Mouse (Mus musculus) layer of hippocampus, postnatal 25 days (tissue): ENCODE results near the gene Gm17079. TPM values are rescaled to one million over a fixed set of nuclear protein-coding genes. Genes with fewer than 3 reads are reported as not detected.
"Not testable (repeated sequence)": the region's sequence is repeated elsewhere in the genome, so short reads cannot be mapped to it uniquely, and the experiment has no call there.

Source experiments
- DNase-seq, 2 experiments: peaks; one replicate each; pipeline ENCODE4 v3.0.0; 2022; ENCODE audit warnings: mixed read lengths in 2 of 2, low spot score in 1 of 2; ENCODE audit errors: extremely low spot score in 1 of 2
- total RNA-seq, 2 experiments: library from RNA; stranded (reverse); gene quantifications; 2 replicates each; pipeline ENCODE4 v1.2.3; 2021

Gm17079 gene
- total RNA-seq = not detected

DNA sequence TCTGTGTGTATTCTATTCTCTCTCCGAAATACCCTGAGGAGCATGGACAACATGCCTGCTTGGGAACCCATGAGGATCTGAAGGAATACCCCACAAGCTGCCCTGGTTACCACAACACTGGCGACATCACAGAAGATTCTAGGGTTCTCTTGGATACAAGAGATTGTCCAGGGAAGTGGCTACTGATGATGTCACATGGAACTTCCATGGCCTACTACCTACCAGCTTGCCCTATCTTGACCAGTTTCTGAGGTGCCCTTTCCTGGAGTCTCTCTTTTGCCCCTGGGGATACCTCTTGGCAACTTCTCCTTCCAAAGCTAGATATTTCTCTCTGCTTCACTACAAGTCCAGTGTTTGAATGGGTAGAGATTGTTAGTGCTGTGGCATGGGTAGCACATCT is at the start of gene Gm17079:
TSS of gene Gm17079 (minus strand) at position 101 of the 400 bp plus-strand sequence.
- not testable (repeated sequence) for DNase-seq

DNA sequence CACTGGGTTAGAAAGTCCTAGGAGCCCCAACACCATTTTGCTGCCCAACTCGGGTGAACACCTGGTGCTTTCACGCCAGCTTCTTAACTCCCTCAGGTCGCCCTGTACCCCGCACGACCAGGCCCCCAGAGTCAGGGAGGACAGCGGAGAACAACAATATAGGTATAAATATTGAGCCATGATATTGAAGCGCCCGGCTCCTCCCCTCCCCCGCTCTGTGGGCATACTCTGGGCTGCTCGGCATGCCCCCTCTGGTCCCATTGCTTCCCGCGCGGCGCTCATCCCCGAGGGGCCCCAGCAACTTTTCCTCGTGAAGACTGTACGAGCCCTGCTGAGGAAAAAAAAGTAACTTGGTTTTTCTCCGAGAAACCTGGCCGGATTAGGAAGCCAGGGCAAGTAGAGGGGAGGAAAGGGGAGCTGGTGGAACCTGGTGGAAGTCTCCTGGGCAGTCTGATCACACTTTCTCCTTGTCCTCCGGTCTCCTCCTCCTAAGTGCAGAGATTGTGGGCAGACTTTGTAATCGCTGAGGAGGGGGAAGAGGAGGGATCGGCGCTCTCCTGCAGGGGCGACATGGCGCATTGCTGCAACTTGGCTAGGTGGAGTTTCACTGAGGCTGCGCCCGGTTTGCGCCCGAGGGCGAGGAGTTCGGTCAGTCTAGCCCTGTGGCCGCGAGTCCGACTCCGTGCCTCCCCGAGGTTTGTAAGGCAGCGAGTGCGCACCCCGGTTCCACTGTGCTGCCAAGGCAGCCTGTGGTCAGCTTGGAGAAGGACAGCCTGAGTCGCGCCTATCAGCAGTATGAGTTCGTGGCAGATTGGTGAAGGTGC is 45.3 kb upstream of the Gm17079 start:
- DNase-seq = no peak

DNA sequence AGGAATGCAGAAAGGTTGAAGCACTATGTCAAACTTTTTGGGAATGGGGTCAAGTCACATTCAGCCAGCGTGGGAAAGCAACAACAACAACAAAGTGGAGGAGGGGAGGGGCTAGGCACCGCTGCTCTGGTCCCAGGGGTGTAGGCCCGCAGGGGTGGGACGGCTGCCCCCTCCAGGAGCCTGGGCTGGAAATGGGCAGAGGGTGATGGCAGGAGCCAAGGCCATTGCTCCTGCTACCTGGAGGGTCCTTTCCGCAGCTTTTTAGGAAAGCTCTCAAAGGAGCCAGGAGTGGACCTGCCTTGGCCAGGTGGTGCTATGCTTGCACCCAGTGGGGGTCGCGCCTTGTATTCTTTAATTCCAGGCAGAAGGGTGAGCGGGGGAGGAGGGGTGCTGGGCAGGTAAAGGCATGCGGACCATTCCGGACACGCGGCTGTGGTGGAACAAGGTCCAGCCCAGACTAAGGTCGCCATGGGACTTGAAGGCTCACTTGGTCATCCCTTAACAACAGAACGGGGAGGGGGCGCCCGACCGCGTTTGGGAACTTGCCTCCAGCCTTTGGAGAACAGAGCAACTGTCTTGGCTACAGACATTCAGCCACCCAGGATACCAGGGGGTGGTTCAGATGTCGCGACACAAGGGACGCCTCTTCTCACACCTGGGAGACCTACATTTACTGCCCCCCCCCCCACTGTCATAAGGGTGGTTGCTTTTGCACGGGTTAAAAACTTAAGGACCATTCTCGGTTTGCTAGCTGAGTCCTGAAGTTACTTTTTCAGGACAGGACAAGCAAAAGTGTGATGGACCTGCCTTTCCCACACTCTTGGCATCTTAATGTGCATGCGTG is 44.1 kb upstream of the Gm17079 start:
- no peak for DNase-seq

DNA sequence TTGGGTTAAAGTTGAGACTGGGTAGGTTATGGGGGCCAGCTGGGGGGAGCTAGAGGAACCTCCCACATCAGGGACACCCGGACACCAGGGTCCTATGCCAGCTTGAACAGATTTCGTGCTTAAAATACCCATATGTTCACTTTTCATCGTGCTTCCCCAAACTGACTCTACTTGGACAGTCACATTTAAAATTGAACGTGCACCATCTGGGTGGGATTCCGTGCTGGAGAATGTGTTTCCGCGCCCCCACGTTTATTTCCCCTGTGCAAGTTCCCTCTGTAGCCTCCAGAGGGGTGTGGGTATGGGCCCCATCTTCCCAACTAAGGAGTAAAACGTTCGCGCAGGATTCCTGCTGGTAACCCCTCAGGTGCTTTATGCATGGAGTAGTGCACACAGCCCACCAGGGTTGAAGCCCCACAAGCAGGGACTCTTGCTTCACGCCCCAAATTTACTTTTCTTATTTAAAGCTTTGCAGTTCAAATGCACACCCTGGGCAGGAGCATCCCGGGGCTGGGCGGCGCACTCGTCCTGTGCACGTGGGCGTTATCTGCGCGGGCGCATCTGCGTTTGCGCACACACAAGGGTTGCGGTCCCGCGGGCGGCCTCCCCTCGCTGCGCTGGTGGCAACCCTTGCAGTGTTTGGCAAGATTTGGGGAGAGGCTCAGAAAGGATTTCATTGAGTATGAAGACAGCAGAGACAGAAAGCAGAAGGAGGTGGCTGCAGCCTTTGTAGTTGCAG is 43.3 kb upstream of the Gm17079 start:
- DNase-seq = peak in 1 of 2 experiments; percentile 7

DNA sequence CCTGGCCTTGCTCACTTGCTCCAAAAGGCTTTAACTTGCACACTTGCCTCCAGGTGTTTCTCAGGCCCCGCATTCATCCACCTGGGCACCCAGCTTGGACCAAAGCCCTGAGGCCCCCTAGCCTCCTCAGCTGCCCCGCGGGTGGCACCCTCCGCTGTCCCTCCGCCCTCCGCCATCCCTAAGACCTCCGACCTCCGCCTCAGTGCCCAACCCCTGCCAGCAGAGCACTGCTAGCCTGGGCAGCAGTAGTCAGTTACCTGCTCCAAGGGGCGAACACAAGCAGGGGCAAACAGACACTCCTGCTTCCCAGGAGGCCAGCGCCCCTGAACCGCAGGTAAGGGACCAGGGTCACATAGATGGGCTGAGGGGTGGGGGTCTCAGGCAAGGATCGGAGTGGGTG is 42.7 kb upstream of the Gm17079 start:
- no peak for DNase-seq

DNA sequence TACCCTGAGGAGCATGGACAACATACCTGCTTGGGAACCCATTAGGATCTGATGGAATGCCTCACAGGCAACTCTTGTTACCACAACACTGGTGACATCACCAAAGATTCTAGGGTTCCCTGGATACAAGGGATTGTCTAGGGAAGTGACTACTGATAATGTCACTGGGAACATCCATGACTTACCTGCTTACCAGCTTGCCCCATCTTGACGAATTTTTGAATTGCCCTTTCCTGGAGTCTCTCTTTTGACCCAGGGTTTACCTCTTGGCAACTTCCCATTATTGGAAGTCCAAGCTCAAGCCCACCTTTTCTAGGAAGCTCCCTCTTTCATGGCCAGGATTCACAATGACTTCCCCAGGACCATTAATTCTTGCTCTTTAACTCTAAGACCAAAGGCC is 21.8 kb upstream of the Gm17079 start, which contains the start of gene Gm5800:
TSS of gene Gm5800 (minus strand) at position 101 of the 400 bp plus-strand sequence.
- DNase-seq = no peak

DNA sequence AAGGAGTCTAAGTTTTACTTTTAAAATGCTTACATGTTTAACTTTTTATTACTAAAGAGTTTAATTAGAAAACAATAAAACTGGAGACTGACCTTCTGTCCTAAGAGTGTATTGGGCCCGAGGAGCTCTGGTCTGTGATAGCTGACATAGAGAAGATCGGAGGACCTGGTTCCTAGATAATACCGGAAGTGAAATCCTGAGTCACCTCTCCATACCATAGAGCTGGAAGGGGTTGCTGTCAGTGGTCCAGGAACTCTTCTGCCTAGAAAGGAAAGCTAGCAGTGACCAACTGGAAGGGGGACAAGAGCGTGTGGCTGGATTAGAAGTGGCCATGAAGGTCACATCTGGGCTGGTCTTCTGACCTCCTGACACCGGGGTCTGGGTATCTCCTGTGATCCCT is 18.0 kb downstream of the Gm17079 start:
- no peak for DNase-seq

Other genes starting within 250 kb of the Gm17079 start
- not detected for gene Vmn2r89, start 243.6 kb downstream of the Gm17079 start, total RNA-seq
- gene Gm5622, start 142.7 kb downstream of the Gm17079 start, total RNA-seq = not detected
- not detected for gene Gm17175, start 121.4 kb downstream of the Gm17079 start, total RNA-seq
- gene Gm17174, start 103.3 kb downstream of the Gm17079 start, total RNA-seq = not detected
- gene Gm17078, start 84.2 kb downstream of the Gm17079 start, total RNA-seq = not detected
- not detected for gene Gm4181, start 59.8 kb downstream of the Gm17079 start, total RNA-seq
- not detected for gene Gm5800, start 21.7 kb upstream of the Gm17079 start, total RNA-seq
- not detected for gene Ang4, start 78.1 kb upstream of the Gm17079 start, total RNA-seq
- not detected for gene AY358078, start 104.6 kb upstream of the Gm17079 start, total RNA-seq
- gene Ear6, start 158.2 kb upstream of the Gm17079 start, total RNA-seq = not detected
- 10 to 100 TPM; 25.2 to 38.9 TPM for gene Mettl17, start 189.4 kb upstream of the Gm17079 start, total RNA-seq
- gene Slc39a2, start 197.4 kb upstream of the Gm17079 start, total RNA-seq = 1 to 10 TPM; 4.8 to 6.6 TPM
- 100 to 1,000 TPM; 823 to 845 TPM for gene Ndrg2, start 218.7 kb upstream of the Gm17079 start, total RNA-seq
- not detected for gene Tppp2, start 223.0 kb upstream of the Gm17079 start, total RNA-seq
- not detected for gene Rnase13, start 227.3 kb upstream of the Gm17079 start, total RNA-seq